Mouse (Mus musculus): ENCODE data around the gene Gpatch8.

The Gpatch8 gene

GRCm38 (mm10) chr11:102465713-102466436 lies 90.3 kb downstream of the Gpatch8 start:
- Histone ChIP-seq H3K27me3 (ENCODE audit: control insufficient read depth, insufficient read depth, low read length, poor library complexity, severe bottlenecking) (no peaks in the 10 kb centered on the region), H3K36me3 (ENCODE audit: control insufficient read depth, insufficient read depth, low read length, poor library complexity, severe bottlenecking) (no peaks in the 10 kb centered on the region)
- no peak for DNase-seq (ENCODE audit: low read depth, low spot score)

DNA sequence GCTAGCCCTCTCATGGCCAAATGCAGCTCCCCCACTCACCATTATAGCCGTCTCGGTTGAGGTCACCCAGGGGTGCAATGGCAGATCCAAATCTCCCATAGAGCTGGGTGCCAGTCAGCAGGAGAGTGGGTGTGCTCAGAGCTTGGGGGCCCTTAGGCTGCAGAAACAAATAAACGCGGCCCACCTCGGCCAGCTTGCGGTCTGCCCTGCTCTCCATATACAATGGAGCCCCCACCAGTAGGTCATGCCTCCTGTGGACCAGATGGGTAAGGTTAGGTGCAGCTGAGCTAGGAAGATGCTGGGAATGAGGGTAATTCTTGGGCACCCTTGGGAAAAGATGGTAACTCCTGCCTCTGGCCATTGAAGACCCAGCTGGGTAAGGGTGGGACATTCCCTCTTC lies 91.3 kb downstream of the Gpatch8 start:
- no peak for DNase-seq (ENCODE audit: low read depth, low spot score)
- Histone ChIP-seq H3K36me3 (ENCODE audit: control insufficient read depth, insufficient read depth, low read length, poor library complexity, severe bottlenecking) (no peaks in the 10 kb centered on the region), H3K27me3 (ENCODE audit: control insufficient read depth, insufficient read depth, low read length, poor library complexity, severe bottlenecking) (no peaks in the 10 kb centered on the region)

DNA sequence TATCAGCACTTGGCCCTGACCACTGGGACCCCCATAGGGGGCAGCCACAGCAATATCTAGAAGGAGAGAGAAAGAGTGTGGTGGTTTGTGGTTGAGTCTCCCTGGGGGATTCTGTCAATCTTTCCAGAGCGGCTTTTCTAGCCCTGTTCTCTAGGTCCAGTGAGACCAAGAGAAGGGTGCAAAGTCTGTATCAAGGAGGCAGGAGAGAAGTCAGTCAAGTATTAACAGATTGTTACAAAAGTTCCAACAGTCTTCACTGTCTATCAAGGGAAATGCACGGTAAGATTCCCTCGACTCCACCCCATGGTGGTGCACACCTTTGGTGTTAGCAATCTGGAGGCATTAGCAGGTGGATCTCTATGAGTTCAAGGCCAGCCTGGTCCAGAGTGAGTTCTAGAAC lies 94.4 kb downstream of the Gpatch8 start:
- DNase-seq (ENCODE audit: low read depth, low spot score) = peak; percentile 28
- Histone ChIP-seq H3K27me3 (ENCODE audit: control insufficient read depth, insufficient read depth, low read length, poor library complexity, severe bottlenecking) (no peaks in the 10 kb centered on the region), H3K36me3 (ENCODE audit: control insufficient read depth, insufficient read depth, low read length, poor library complexity, severe bottlenecking) (no peaks in the 10 kb centered on the region)

DNA sequence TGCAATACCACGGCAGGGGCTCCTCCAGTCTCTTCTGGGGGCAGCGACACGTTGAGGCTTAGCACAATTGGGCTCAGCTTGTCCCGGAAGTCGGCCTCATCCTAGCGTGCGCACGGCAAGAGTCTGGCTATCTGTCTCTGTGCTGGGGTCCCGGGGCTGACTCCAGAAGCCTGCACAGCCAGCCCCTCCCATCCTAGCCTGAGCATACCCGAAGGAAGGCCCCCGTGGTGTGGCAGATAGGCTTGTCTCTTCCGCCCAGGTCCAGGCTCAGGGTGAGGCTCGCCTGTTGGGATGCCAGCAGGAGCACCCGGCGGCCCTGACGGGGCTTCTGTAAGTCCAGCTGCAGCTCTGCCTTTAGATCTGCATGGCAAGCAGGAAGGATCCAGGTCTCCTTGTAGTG lies 95.7 kb downstream of the Gpatch8 start:
- DNase-seq (ENCODE audit: low read depth, low spot score) = no peak
- H3K36me3 ChIP-seq (ENCODE audit: control insufficient read depth, insufficient read depth, low read length, poor library complexity, severe bottlenecking) = no peaks in the 10 kb centered on the region
- H3K27me3 ChIP-seq (ENCODE audit: control insufficient read depth, insufficient read depth, low read length, poor library complexity, severe bottlenecking) = no peaks in the 10 kb centered on the region

DNA sequence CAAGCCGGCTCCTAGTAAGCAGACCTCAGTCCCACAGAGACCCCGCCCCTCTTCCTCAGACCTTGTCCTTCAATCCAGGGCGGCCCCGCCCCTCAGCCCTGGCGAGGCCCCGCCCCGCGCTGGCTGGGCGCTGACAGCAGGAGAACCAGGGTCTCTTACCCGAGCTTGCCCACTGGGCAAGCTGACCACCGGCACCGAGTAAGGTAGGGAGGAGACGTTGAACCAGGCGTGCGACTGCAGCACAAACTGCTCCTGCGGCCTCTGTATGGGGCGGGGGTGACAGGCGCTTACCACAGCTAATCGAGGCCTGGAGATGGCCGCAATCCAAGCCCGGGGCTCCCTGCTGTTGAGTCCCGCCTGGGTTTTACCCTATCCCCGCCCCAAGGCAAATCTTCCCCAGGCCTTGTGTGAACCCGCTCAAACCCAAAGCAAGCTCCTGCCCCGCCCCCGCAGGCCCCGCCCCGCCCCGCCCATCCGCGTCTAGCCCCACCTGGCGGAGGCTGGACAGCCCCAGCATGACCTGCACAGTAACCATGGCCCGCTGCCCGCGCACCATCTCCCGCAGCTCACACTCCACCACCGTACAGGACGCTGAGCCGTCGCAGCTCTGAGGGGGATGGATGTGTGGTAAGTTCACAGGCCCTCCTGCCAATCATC lies 100.3 kb downstream of the Gpatch8 start:
- H3K36me3 ChIP-seq (ENCODE audit: control insufficient read depth, insufficient read depth, low read length, poor library complexity, severe bottlenecking) = no peaks in the 10 kb centered on the region
- H3K27me3 ChIP-seq (ENCODE audit: control insufficient read depth, insufficient read depth, low read length, poor library complexity, severe bottlenecking) = no peaks in the 10 kb centered on the region
- DNase-seq (ENCODE audit: low read depth, low spot score) = peak; percentile 72

DNA sequence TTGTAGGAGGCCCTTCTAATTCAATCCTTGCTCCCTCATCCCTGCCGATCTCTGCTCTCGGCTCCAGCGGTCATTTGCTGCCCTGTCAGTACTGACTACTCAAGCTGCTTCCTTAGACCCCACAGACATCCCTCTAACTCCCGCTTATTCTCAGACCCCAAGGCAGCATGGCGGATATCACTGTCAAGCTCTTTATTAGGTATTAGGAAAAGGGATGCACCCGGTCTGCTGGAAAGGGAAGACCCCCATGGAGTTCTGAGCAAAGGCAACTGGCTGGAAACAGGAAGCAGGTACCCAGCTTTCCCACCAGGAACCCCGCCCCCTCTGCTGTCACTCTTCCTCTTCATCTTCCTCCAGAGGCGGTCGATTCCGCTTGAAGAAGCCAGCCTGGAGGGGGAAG lies 103.1 kb downstream of the Gpatch8 start:
- no peaks in the 10 kb centered on the region for H3K36me3 ChIP-seq (ENCODE audit: control insufficient read depth, insufficient read depth, low read length, poor library complexity, severe bottlenecking)
- H3K27me3 ChIP-seq (ENCODE audit: control insufficient read depth, insufficient read depth, low read length, poor library complexity, severe bottlenecking) = no peaks in the 10 kb centered on the region
- no peak for DNase-seq (ENCODE audit: low read depth, low spot score)

GRCm38 (mm10) chr11:102449043-102450008 lies 106.9 kb downstream of the Gpatch8 start:
- Histone ChIP-seq H3K27me3 (ENCODE audit: control insufficient read depth, insufficient read depth, low read length, poor library complexity, severe bottlenecking) (no peaks in the 10 kb centered on the region; the same call in 1 of the 2 replicates), H3K36me3 (ENCODE audit: control insufficient read depth, insufficient read depth, low read length, poor library complexity, severe bottlenecking) (no peaks in the 10 kb centered on the region)
- no peak for DNase-seq (ENCODE audit: low read depth, low spot score)

GRCm38 (mm10) chr11:102448327-102448726 lies 107.9 kb downstream of the Gpatch8 start:
- Histone ChIP-seq H3K27me3 (ENCODE audit: control insufficient read depth, insufficient read depth, low read length, poor library complexity, severe bottlenecking) (no peaks in the 10 kb centered on the region; the same call in 1 of the 2 replicates), H3K36me3 (ENCODE audit: control insufficient read depth, insufficient read depth, low read length, poor library complexity, severe bottlenecking) (no peaks in the 10 kb centered on the region)
- no peak for DNase-seq (ENCODE audit: low read depth, low spot score)

DNA sequence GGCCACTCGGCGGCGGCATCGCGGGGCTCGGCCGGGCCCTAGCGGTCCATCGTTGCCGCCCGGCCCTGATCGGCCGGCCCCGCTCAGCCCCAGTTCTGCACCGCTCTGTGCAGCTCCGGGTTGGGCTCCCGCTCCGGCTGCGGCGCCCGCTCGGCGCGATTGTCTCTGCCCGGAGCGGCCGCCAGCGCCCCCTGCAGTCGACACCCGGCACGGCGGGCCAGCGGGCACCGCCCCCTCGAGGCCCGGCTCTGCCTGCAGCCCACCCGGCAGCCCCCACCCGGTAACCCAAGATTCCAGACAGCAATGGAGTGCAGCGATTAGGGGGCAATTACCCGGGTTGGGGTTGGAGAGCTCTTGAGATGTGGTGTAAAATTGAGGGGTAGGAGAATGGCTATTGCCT lies 108.7 kb downstream of the Gpatch8 start, which contains the start of gene Fam171a2:
Gene Fam171a2, minus strand, starts transcription at position 186 of the 400 bp plus-strand sequence.
- Histone ChIP-seq H3K36me3 (ENCODE audit: control insufficient read depth, insufficient read depth, low read length, poor library complexity, severe bottlenecking) (no peaks in the 10 kb centered on the region), H3K27me3 (ENCODE audit: control insufficient read depth, insufficient read depth, low read length, poor library complexity, severe bottlenecking) (no peaks in the 10 kb centered on the region; the same call in 1 of the 2 replicates)
- DNase-seq (ENCODE audit: low read depth, low spot score) = peak; percentile 75

- no peak for DNase-seq (ENCODE audit: low read depth, low spot score)
- H3K36me3 ChIP-seq (ENCODE audit: control insufficient read depth, insufficient read depth, low read length, poor library complexity, severe bottlenecking) = no peaks in the 10 kb centered on the region
- H3K27me3 ChIP-seq (ENCODE audit: control insufficient read depth, insufficient read depth, low read length, poor library complexity, severe bottlenecking) = no peaks in the 10 kb centered on the region; the same call in 1 of the 2 replicates
Observed at GRCm38 (mm10) chr11:102446581-102447461, 109.4 kb downstream of the Gpatch8 start.

DNA sequence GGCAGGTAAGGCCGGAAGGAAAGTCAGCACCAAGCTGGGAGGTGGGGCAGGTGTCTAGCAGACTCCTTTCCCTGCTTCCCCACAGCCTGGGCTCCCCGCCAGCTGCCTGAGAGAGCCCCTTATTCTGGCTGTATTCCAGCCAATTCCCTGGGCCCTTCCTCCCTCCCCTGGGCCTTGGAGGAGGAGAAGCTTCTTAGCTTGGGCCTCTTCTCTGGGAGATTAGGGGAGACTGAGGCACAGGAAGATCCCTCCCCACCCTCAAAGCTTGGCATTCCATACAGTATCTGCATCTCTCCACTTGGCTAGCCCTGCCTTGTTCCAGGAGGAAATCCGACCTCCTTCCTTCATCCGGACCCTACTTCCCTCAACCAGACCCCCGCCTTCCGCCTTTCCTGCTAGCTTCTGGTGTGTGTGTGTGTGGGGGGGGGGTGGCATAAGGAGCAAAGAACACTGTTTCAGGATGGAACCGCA lies 110.3 kb downstream of the Gpatch8 start:
- DNase-seq (ENCODE audit: low read depth, low spot score) = no peak
- Histone ChIP-seq H3K36me3 (ENCODE audit: control insufficient read depth, insufficient read depth, low read length, poor library complexity, severe bottlenecking) (no peaks in the 10 kb centered on the region), H3K27me3 (ENCODE audit: control insufficient read depth, insufficient read depth, low read length, poor library complexity, severe bottlenecking) (no peaks in the 10 kb centered on the region; the same call in 1 of the 2 replicates)

GRCm38 (mm10) chr11:102445264-102445890 lies 110.8 kb downstream of the Gpatch8 start:
- no peak for DNase-seq (ENCODE audit: low read depth, low spot score)
- H3K36me3 ChIP-seq (ENCODE audit: control insufficient read depth, insufficient read depth, low read length, poor library complexity, severe bottlenecking) = no peaks in the 10 kb centered on the region
- H3K27me3 ChIP-seq (ENCODE audit: control insufficient read depth, insufficient read depth, low read length, poor library complexity, severe bottlenecking) = no peaks in the 10 kb centered on the region; the same call in 1 of the 2 replicates

DNA sequence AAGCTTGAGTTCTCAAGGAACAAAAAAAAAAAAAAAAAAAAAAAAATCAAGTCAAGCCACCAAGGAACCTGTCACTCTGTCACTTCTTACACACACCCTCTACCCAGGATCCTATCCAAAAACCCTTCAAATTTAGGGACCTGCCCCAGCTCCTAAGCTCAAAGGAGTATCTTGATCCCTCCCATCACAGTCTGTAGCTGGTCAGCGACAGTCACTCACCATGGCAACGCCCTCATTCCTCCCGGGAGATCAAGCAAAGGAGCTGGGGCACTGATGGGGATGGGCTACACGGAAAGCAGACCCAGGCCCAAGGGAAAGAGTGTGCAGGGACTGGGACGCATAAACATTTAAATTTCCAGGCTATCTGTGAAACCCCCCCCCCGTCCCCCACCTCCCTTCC lies 111.4 kb downstream of the Gpatch8 start:
- no peak for DNase-seq (ENCODE audit: low read depth, low spot score)
- H3K27me3 ChIP-seq (ENCODE audit: control insufficient read depth, insufficient read depth, low read length, poor library complexity, severe bottlenecking) = no peaks in the 10 kb centered on the region; the same call in 1 of the 2 replicates
- no peaks in the 10 kb centered on the region for H3K36me3 ChIP-seq (ENCODE audit: control insufficient read depth, insufficient read depth, low read length, poor library complexity, severe bottlenecking)
